Mouse (Mus musculus) cortical plate, adult 2 months (tissue): ENCODE results near the gene Hnrnpl. TPM values are rescaled to one million over a fixed set of nuclear protein-coding genes. Genes with fewer than 3 reads are reported as not detected.
"Not testable (repeated sequence)": the region's sequence is repeated elsewhere in the genome, so short reads cannot be mapped to it uniquely, and the experiment has no call there.

ENCODE experiments used
- H3K27ac ChIP-seq: fragments of 200-500 bp; 2 replicates; pipeline ENCODE4 v1.5.1; 2012; ENCODE audit warnings: low read length, control low read depth, inconsistent platforms; ENCODE audit not compliant: insufficient read depth
- H3K4me1 ChIP-seq: fragments of 200-500 bp; 2 replicates; pipeline ENCODE4 v1.6.1; 2011; ENCODE audit warnings: low read length; ENCODE audit not compliant: control insufficient read depth, insufficient read depth
- H3K4me3 ChIP-seq: fragments of 200-500 bp; 2 replicates; pipeline ENCODE4 v1.5.1; 2011; ENCODE audit warnings: mild to moderate bottlenecking, low read length, control low read depth; ENCODE audit not compliant: insufficient read depth
- CTCF ChIP-seq: fragments of 200-500 bp; IDR thresholded peaks from 2 replicates; pipeline ENCODE4 v1.5.1; 2011; ENCODE audit warnings: mild to moderate bottlenecking, control low read depth, low read length; ENCODE audit not compliant: insufficient read depth; ENCODE audit errors: extremely low read depth
- POLR2A ChIP-seq: fragments of 200-500 bp; IDR thresholded peaks from 2 replicates; pipeline ENCODE4 v1.6.1; 2011; ENCODE audit warnings: mild to moderate bottlenecking, low read length, control low read depth; ENCODE audit not compliant: insufficient read depth; ENCODE audit errors: extremely low read depth
- polyA plus RNA-seq: library from polyadenylated mRNA; depleted of rRNA; stranded (reverse); fragments of >200 nt; gene quantifications from 2 replicates; pipeline ENCODE4 v1.2.3, GENCODE M21; 2012; rRNA removed

Hnrnpl gene
- polyA plus RNA-seq, 1 experiment: 350 TPM

- peaks cover 6% of the 10 kb centered on the region for H3K4me1 ChIP-seq
- H3K4me3 ChIP-seq: no peak overlapping the region
- peak overlapping the region; percentile 67; the same call in 1 of the 2 replicates for H3K27ac ChIP-seq
- TF ChIP-seq CTCF (no peak), POLR2A (no peak)
These were observed 57.4 kb downstream of the Hnrnpl start for GRCm38 (mm10) chr7:28865481-28866300.

- no peak overlapping the region for H3K27ac ChIP-seq
- no peak for TF ChIP-seq POLR2A
- no peak for TF ChIP-seq CTCF
- H3K4me3 ChIP-seq: no peak overlapping the region
- peaks cover 6% of the 10 kb centered on the region for H3K4me1 ChIP-seq
These were observed 58.6 kb downstream of the Hnrnpl start for GRCm38 (mm10) chr7:28866769-28867507.

GRCm38 (mm10) chr7:28867508-28868340 is 59.4 kb downstream of the Hnrnpl start:
- not testable (repeated sequence) for H3K27ac ChIP-seq, H3K4me1 ChIP-seq
- TF ChIP-seq CTCF: peak; percentile 47; the same call in 1 of the 2 replicates
- H3K4me3 ChIP-seq: 0 out of 2 replicates have a peak overlapping the region, but pooled peaks have one; percentile 14

GRCm38 (mm10) chr7:28870901-28871664 is 62.7 kb downstream of the Hnrnpl start:
- TF ChIP-seq POLR2A (no peak), CTCF (no peak)
- H3K4me3 ChIP-seq: no peak overlapping the region
- H3K27ac ChIP-seq: no peak overlapping the region
- no peaks in the 10 kb centered on the region for H3K4me1 ChIP-seq

Other genes with a start within 250 kb of the Hnrnpl start
- 59.0 and 63.8 TPM in 2 replicates for gene Samd4b, start 210.4 kb upstream of the Hnrnpl start, polyA plus RNA-seq
- 8.0 and 8.2 TPM in 2 replicates for gene Pak4, start 210.4 kb upstream of the Hnrnpl start, polyA plus RNA-seq
- 0.89 and 1.3 TPM in 2 replicates for gene Acp7, start 177.2 kb upstream of the Hnrnpl start, polyA plus RNA-seq
- gene Fbxo27, start 115.7 kb upstream of the Hnrnpl start, polyA plus RNA-seq: 37.5 and 45.6 TPM in 2 replicates
- 3.0 and 3.4 TPM in 2 replicates for gene Fbxo17, start 91.7 kb upstream of the Hnrnpl start, polyA plus RNA-seq
- 94.0 and 104 TPM in 2 replicates for gene Mrps12, start 66.7 kb upstream of the Hnrnpl start, polyA plus RNA-seq
- 15.2 and 15.5 TPM in 2 replicates for gene Sars2, start 66.5 kb upstream of the Hnrnpl start, polyA plus RNA-seq
- 2.9 and 4.5 TPM in 2 replicates for gene Ccer2, start 52.4 kb upstream of the Hnrnpl start, polyA plus RNA-seq
- 267 and 291 TPM in 2 replicates for gene Sirt2, start 41.8 kb upstream of the Hnrnpl start, polyA plus RNA-seq
- gene Nfkbib, start 41.0 kb upstream of the Hnrnpl start, polyA plus RNA-seq: 34.0 and 36.4 TPM in 2 replicates
- 2.3 and 2.4 TPM in 2 replicates for gene Rinl, start 19.6 kb upstream of the Hnrnpl start, polyA plus RNA-seq
- gene Ech1, start 16.7 kb downstream of the Hnrnpl start, polyA plus RNA-seq: 90.4 and 92.9 TPM in 2 replicates
- gene Lgals4, start 25.3 kb downstream of the Hnrnpl start, polyA plus RNA-seq: 8.2 and 9.5 TPM in 2 replicates
- 1.2 and 1.3 TPM in 2 replicates for gene Lgals7, start 55.3 kb downstream of the Hnrnpl start, polyA plus RNA-seq
- 1.2 and 1.8 TPM in 2 replicates for gene Capn12, start 72.9 kb downstream of the Hnrnpl start, polyA plus RNA-seq
- 170 and 178 TPM in 2 replicates for gene Actn4, start 153.8 kb downstream of the Hnrnpl start, polyA plus RNA-seq
- 307 and 320 TPM in 2 replicates for gene Eif3k, start 173.3 kb downstream of the Hnrnpl start, polyA plus RNA-seq
- gene Map4k1, start 173.5 kb downstream of the Hnrnpl start, polyA plus RNA-seq: 2.2 and 2.8 TPM in 2 replicates